Mouse (Mus musculus) heart, postnatal 0 days (tissue): ENCODE results near the gene Foxn3.
"Not testable (repeated sequence)": the region's sequence is repeated elsewhere in the genome, so short reads cannot be mapped to it uniquely, and the experiment has no call there.

ENCODE experiments used
- CTCF ChIP-seq: IDR thresholded peaks from 2 replicates; pipeline ENCODE4 v1.5.1; 2016; ENCODE audit warnings: antibody characterized with exemption, control low read depth, low read depth
- EP300 ChIP-seq: IDR thresholded peaks from 2 replicates; pipeline ENCODE4 v1.6.1; 2016; ENCODE audit warnings: antibody characterized with exemption, low read depth

GRCm38 (mm10) chr12:99194120-99194519 lies 369.3 kb downstream of the Foxn3 start:
- TF ChIP-seq CTCF, EP300: not testable (repeated sequence)
